Mouse (Mus musculus): Measurements from ENCODE around the gene Mxd1. TPM values are rescaled to one million over a fixed set of nuclear protein-coding genes. Genes with fewer than 3 reads are reported as not detected.
A peak's percentile ranks its signal among the peaks of the same experiment; 100 is the strongest.

Mxd1 gene
- total RNA-seq (2021), result 10 to 100 TPM; 23.1 to 25.2 TPM
- long read RNA-seq, experiment 1, full-length matches to known transcripts, result 37 of 43 reads
- long read RNA-seq, experiment 1, partial matches to known transcripts, result 1 of 43 reads
- long read RNA-seq, experiment 1, other reads (novel, unspliced or antisense), result 5 of 43 reads
- long read RNA-seq, experiment 2, full-length matches to known transcripts, result 22 of 29 reads
- long read RNA-seq, experiment 2, partial matches to known transcripts, result 0 of 29 reads
- long read RNA-seq, experiment 2, other reads (novel, unspliced or antisense), result 7 of 29 reads

- TF ChIP-seq CTCF (IDR thresholded peaks at IDR 0.05), result no peak
- no peak for DNase-seq (ENCODE audit: extremely low spot score in 1 of 2, low spot score in 2 of 2)
- Histone ChIP-seq H3K4me3 (peak within 1 kb of the TSS; percentile 84), H3K27ac (peak within 1 kb of the TSS; percentile 78)
- intact Hi-C loops (cut with DNase I), result loop anchor here (1.0 to 2.0 kb wide), 3 partner anchors 84 to 196 kb away; partner anchors contain the start of gene Pcbp1
Measured at GRCm38 (mm10) chr6:86668580-86669239, at the start of gene Mxd1. TSS of gene Mxd1 (minus strand) at chr6:86669161.

- TF ChIP-seq CTCF (IDR thresholded peaks at IDR 0.05), result no peak
- DNase-seq (ENCODE audit: extremely low spot score in 1 of 2, low spot score in 2 of 2), result no peak
Measured at GRCm38 (mm10) chr6:86708072-86708774, 39.3 kb upstream of the Mxd1 start.

GRCm38 (mm10) chr6:86702577-86702976 is 33.6 kb upstream of the Mxd1 start:
- DNase-seq (ENCODE audit: extremely low spot score in 1 of 2, low spot score in 2 of 2), result no peak
- H3K4me3 ChIP-seq, result no peak overlapping the region
- intact Hi-C loops (cut with DNase I), result no loop called here
- no peak for TF ChIP-seq CTCF (IDR thresholded peaks at IDR 0.05)
- no peak overlapping the region for H3K27ac ChIP-seq

More at GRCm38 (mm10) chr6:86708072-86708774, 39.3 kb upstream of the Mxd1 start:
- Histone ChIP-seq H3K4me3 (no peak overlapping the region), H3K27ac (no peak overlapping the region)
- intact Hi-C loops (cut with DNase I), result no loop called here

GRCm38 (mm10) chr6:86697903-86698302 is 28.9 kb upstream of the Mxd1 start:
- intact Hi-C loops (cut with DNase I), result no loop called here
- no peak overlapping the region for H3K4me3 ChIP-seq
- no peak for TF ChIP-seq CTCF (IDR thresholded peaks at IDR 0.05)

GRCm38 (mm10) chr6:86696213-86696612 is 27.3 kb upstream of the Mxd1 start:
- no peak for TF ChIP-seq CTCF (IDR thresholded peaks at IDR 0.05)
- H3K27ac ChIP-seq, result no peak overlapping the region
- intact Hi-C loops (cut with DNase I), result no loop called here

More at GRCm38 (mm10) chr6:86697903-86698302, 28.9 kb upstream of the Mxd1 start:
- no peak overlapping the region for H3K27ac ChIP-seq
- no peak for DNase-seq (ENCODE audit: extremely low spot score in 1 of 2, low spot score in 2 of 2)

GRCm38 (mm10) chr6:86694465-86694864 is 25.5 kb upstream of the Mxd1 start:
- DNase-seq (ENCODE audit: extremely low spot score in 1 of 2, low spot score in 2 of 2), result peak in 1 of 2 experiments; percentile 57
- peak; percentile 79 for TF ChIP-seq CTCF (IDR thresholded peaks at IDR 0.05)
- Histone ChIP-seq H3K27ac (no peak overlapping the region), H3K4me3 (no peak overlapping the region)
- intact Hi-C loops (cut with DNase I), result no loop called here

More at GRCm38 (mm10) chr6:86696213-86696612, 27.3 kb upstream of the Mxd1 start:
- DNase-seq (ENCODE audit: extremely low spot score in 1 of 2, low spot score in 2 of 2), result no peak
- no peak overlapping the region for H3K4me3 ChIP-seq

- TF ChIP-seq CTCF (IDR thresholded peaks at IDR 0.05), result no peak
- no peak overlapping the region for H3K4me3 ChIP-seq
- no peak overlapping the region for H3K27ac ChIP-seq
- intact Hi-C loops (cut with DNase I), result no loop called here
- no peak for DNase-seq (ENCODE audit: extremely low spot score in 1 of 2, low spot score in 2 of 2)
Measured at GRCm38 (mm10) chr6:86689671-86690070, 20.7 kb upstream of the Mxd1 start.

GRCm38 (mm10) chr6:86686971-86687370 is 18.0 kb upstream of the Mxd1 start:
- no peak for DNase-seq (ENCODE audit: extremely low spot score in 1 of 2, low spot score in 2 of 2)
- intact Hi-C loops (cut with DNase I), result no loop called here
- Histone ChIP-seq H3K27ac (no peak overlapping the region), H3K4me3 (no peak overlapping the region)
- no peak for TF ChIP-seq CTCF (IDR thresholded peaks at IDR 0.05)

GRCm38 (mm10) chr6:86684655-86685011 is 15.7 kb upstream of the Mxd1 start:
- Histone ChIP-seq H3K4me3 (peak overlapping the region; percentile 81), H3K27ac (peak overlapping the region; percentile 75)
- TF ChIP-seq CTCF (IDR thresholded peaks at IDR 0.05), result no peak
- intact Hi-C loops (cut with DNase I), result no loop called here
- DNase-seq (ENCODE audit: extremely low spot score in 1 of 2, low spot score in 2 of 2), result no peak

GRCm38 (mm10) chr6:86683872-86684654 is 15.1 kb upstream of the Mxd1 start, which contains the start of gene Snrnp27:
TSS of gene Snrnp27 (minus strand) at chr6:86684522.
- peak; percentile 87 to 93 for DNase-seq (ENCODE audit: extremely low spot score in 1 of 2, low spot score in 2 of 2)
- H3K27ac ChIP-seq, result peak within 1 kb of the TSS; percentile 80
- intact Hi-C loops (cut with DNase I), result no loop called here
- no peak for TF ChIP-seq CTCF (IDR thresholded peaks at IDR 0.05)
- H3K4me3 ChIP-seq, result peak within 1 kb of the TSS; percentile 81

GRCm38 (mm10) chr6:86681289-86681688 is 12.3 kb upstream of the Mxd1 start:
- no peak for TF ChIP-seq CTCF (IDR thresholded peaks at IDR 0.05)
- intact Hi-C loops (cut with DNase I), result no loop called here
- no peak overlapping the region for H3K4me3 ChIP-seq
- no peak for DNase-seq (ENCODE audit: extremely low spot score in 1 of 2, low spot score in 2 of 2)
- no peak overlapping the region for H3K27ac ChIP-seq

Measured in left cerebral cortex, adult 2 months (tissue).